ENCODE assay signal across 12 mouse cellular contexts in genomic region chr7:29294111-29294761, GRCm38 (mm10). TPM values are rescaled to one million over a fixed set of nuclear protein-coding genes. Genes with fewer than 3 reads are reported as not detected.
DNase-seq lines count a peak whose midpoint lies in the region; ATAC-seq and TF ChIP-seq lines count a peak whose summit lies in the region.
"Had no signal": no experiment of that assay in that cellular context is flagged by ENCODE, and none has a peak within 500 bp of the region (broad histone marks: within the 10 kb centered on the region; RNA-seq: fewer than 3 reads in every experiment).

No protein-coding gene starts in this region.

- H3K36me3 ChIP-seq in hindbrain, embryonic 11.5 days (ENCODE audit: control insufficient read depth, insufficient read depth, low read length) = no peaks in the 10 kb centered on the region
- H3K36me3 ChIP-seq in hindbrain, embryonic 14.5 days (replicated peaks; ENCODE audit: control insufficient read depth, insufficient read depth) = no peaks in the 10 kb centered on the region
- H3K36me3 ChIP-seq in midbrain, embryonic 13.5 days = no peaks in the 10 kb centered on the region
- H3K36me3 ChIP-seq in midbrain, embryonic 14.5 days (ENCODE audit: control insufficient read depth, insufficient read depth, low read length) = no peaks in the 10 kb centered on the region
- no peaks in the 10 kb centered on the region for H3K36me3 ChIP-seq in limb, embryonic 10.5 days
- H3K36me3 ChIP-seq: G1E had no signal

- H3K4me1 ChIP-seq in hindbrain, embryonic 11.5 days (replicated peaks; ENCODE audit: control insufficient read depth, insufficient read depth, low read length) = peaks cover 19% of the 10 kb centered on the region
- H3K4me1 ChIP-seq in hindbrain, embryonic 14.5 days (replicated peaks; ENCODE audit: control insufficient read depth, insufficient read depth, low read length) = peaks cover 11% of the 10 kb centered on the region; the same call in 1 of the 2 replicates
- peaks cover 45% of the 10 kb centered on the region for H3K4me1 ChIP-seq in midbrain, embryonic 13.5 days (replicated peaks)
- H3K4me1 ChIP-seq in midbrain, embryonic 14.5 days (ENCODE audit: control insufficient read depth, insufficient read depth, low read length) = peaks cover 7% of the 10 kb centered on the region; the same call in 1 of the 2 replicates
- no peaks in the 10 kb centered on the region for H3K4me1 ChIP-seq in cortical plate, adult 2 months (ENCODE audit: control insufficient read depth, insufficient read depth, low read length)
- peaks cover 51% of the 10 kb centered on the region for H3K4me1 ChIP-seq in limb, embryonic 10.5 days

- no peak for TF ChIP-seq CTCF in cortical plate, adult 2 months (IDR thresholded peaks at IDR 0.05; ENCODE audit: extremely low read depth, insufficient read depth, low read length)

- no peak for DNase-seq in hindbrain, embryonic 11.5 days (ENCODE audit: low spot score)
- DNase-seq in hindbrain, embryonic 14.5 days (ENCODE audit: low spot score) = no peak
- DNase-seq in midbrain, embryonic 14.5 days = no peak
- DNase-seq in limb, embryonic 10.5 days (ENCODE audit: low spot score) = no peak
- DNase-seq in urinary bladder, postnatal 10 days (ENCODE audit: low spot score) = no peak
- DNase-seq: cerebellum, adult 18-20 months; gastrocnemius, postnatal 10 days; liver; thymus, adult 2 months had no signal

- H3K27me3 ChIP-seq in hindbrain, embryonic 11.5 days (ENCODE audit: control insufficient read depth, insufficient read depth, low read length) = no peaks in the 10 kb centered on the region
- no peaks in the 10 kb centered on the region for H3K27me3 ChIP-seq in hindbrain, embryonic 14.5 days (ENCODE audit: control insufficient read depth, insufficient read depth, low read length)
- no peaks in the 10 kb centered on the region for H3K27me3 ChIP-seq in midbrain, embryonic 13.5 days
- H3K27me3 ChIP-seq in midbrain, embryonic 14.5 days (ENCODE audit: control insufficient read depth, insufficient read depth, low read length) = no peaks in the 10 kb centered on the region
- H3K27me3 ChIP-seq in limb, embryonic 10.5 days (ENCODE audit: low read depth, poor library complexity, severe bottlenecking) = peaks cover 25% of the 10 kb centered on the region

- WGBS in hindbrain, embryonic 11.5 days = 52% methylated on average over 13 of the region's 13 CpGs
- 63% methylated on average over 13 of the region's 13 CpGs for WGBS in hindbrain, embryonic 14.5 days
- WGBS in midbrain, embryonic 13.5 days = 62% methylated on average over 13 of the region's 13 CpGs
- 62% methylated on average over 13 of the region's 13 CpGs for WGBS in midbrain, embryonic 14.5 days
- WGBS in limb, embryonic 10.5 days = 68% methylated on average over 13 of the region's 13 CpGs

- H3K9ac ChIP-seq in hindbrain, embryonic 11.5 days (ENCODE audit: low read depth, low read length) = peak overlapping the region; percentile 12; the same call in 1 of the 2 replicates
- no peak overlapping the region for H3K9ac ChIP-seq in hindbrain, embryonic 14.5 days
- H3K9ac ChIP-seq in midbrain, embryonic 13.5 days (replicated peaks) = no peak overlapping the region
- H3K9ac ChIP-seq in midbrain, embryonic 14.5 days (replicated peaks; ENCODE audit: low read length) = no peak overlapping the region

- H3K4me2 ChIP-seq in hindbrain, embryonic 11.5 days (replicated peaks; ENCODE audit: low read depth, low read length) = no peak overlapping the region
- H3K4me2 ChIP-seq in hindbrain, embryonic 14.5 days (replicated peaks) = no peak overlapping the region
- H3K4me2 ChIP-seq in midbrain, embryonic 13.5 days (replicated peaks) = no peak overlapping the region
- H3K4me2 ChIP-seq in midbrain, embryonic 14.5 days (ENCODE audit: low read length) = no peak overlapping the region

- no peak for TF ChIP-seq POLR2A in cortical plate, adult 2 months (IDR thresholded peaks at IDR 0.05; ENCODE audit: extremely low read depth, insufficient read depth, low read length)

- H3K9me3 ChIP-seq in hindbrain, embryonic 11.5 days (ENCODE audit: control insufficient read depth, low read length) = no peaks in the 10 kb centered on the region
- H3K9me3 ChIP-seq in hindbrain, embryonic 14.5 days (ENCODE audit: control insufficient read depth, low read length) = no peaks in the 10 kb centered on the region
- H3K9me3 ChIP-seq in midbrain, embryonic 13.5 days = no peaks in the 10 kb centered on the region
- H3K9me3 ChIP-seq in midbrain, embryonic 14.5 days (ENCODE audit: control insufficient read depth, low read length) = no peaks in the 10 kb centered on the region
- no peaks in the 10 kb centered on the region for H3K9me3 ChIP-seq in limb, embryonic 10.5 days (replicated peaks)
- H3K9me3 ChIP-seq: G1E had no signal

- no peak overlapping the region for H3K4me3 ChIP-seq in hindbrain, embryonic 11.5 days (ENCODE audit: low read depth, low read length)
- H3K4me3 ChIP-seq in hindbrain, embryonic 14.5 days (replicated peaks; ENCODE audit: low read length) = no peak overlapping the region
- H3K4me3 ChIP-seq in midbrain, embryonic 13.5 days (replicated peaks) = no peak overlapping the region
- H3K4me3 ChIP-seq in midbrain, embryonic 14.5 days (replicated peaks; ENCODE audit: low read depth, low read length) = no peak overlapping the region
- H3K4me3 ChIP-seq in cortical plate, adult 2 months (ENCODE audit: insufficient read depth, low read length) = no peak overlapping the region
- no peak overlapping the region for H3K4me3 ChIP-seq in limb, embryonic 10.5 days

- H3K27ac ChIP-seq in hindbrain, embryonic 11.5 days (ENCODE audit: low read depth, low read length) = peak overlapping the region; percentile 85
- no peak overlapping the region for H3K27ac ChIP-seq in hindbrain, embryonic 14.5 days
- 0 out of 2 replicates have a peak overlapping the region, but pooled peaks have one; percentile 66 for H3K27ac ChIP-seq in midbrain, embryonic 13.5 days
- no peak overlapping the region for H3K27ac ChIP-seq in midbrain, embryonic 14.5 days (replicated peaks; ENCODE audit: low read depth, low read length)
- H3K27ac ChIP-seq in cortical plate, adult 2 months (ENCODE audit: insufficient read depth, low read length) = peak overlapping the region; percentile 36; the same call in 1 of the 2 replicates
- peak overlapping the region; percentile 44; the same call in 1 of the 2 replicates for H3K27ac ChIP-seq in limb, embryonic 10.5 days

- ATAC-seq in hindbrain, embryonic 11.5 days (ENCODE audit: low FRiP score) = no peak
- no peak for ATAC-seq in hindbrain, embryonic 14.5 days (ENCODE audit: low FRiP score)
- no peak for ATAC-seq in midbrain, embryonic 13.5 days
- ATAC-seq in midbrain, embryonic 14.5 days (ENCODE audit: low FRiP score, low TSS enrichment) = no peak

RNA-seq across cellular contexts. Expression of gene Ppp1r14a, which starts 5.1 kb away (rescaled TPM):
- 33.9 and 37.0 TPM in 2 replicates for polyA plus RNA-seq in hindbrain, embryonic 11.5 days (2014; fragmentation: Nextera tagmentation; extraction: Ambion mirVana)
- polyA plus RNA-seq in hindbrain, embryonic 14.5 days (2014; fragmentation: Nextera tagmentation; extraction: Ambion mirVana) = 2.2 and 3.6 TPM in 2 replicates
- polyA plus RNA-seq in midbrain, embryonic 13.5 days (2015; fragmentation: Nextera tagmentation; extraction: Ambion mirVana) = 7.9 and 8.1 TPM in 2 replicates
- polyA plus RNA-seq in midbrain, embryonic 14.5 days (2014; fragmentation: Nextera tagmentation; extraction: Ambion mirVana) = 0.94 and 3.9 TPM in 2 replicates
- 40.8 and 44.7 TPM in 2 replicates for polyA plus RNA-seq in cortical plate, adult 2 months (2012; rRNA removed)
- polyA plus RNA-seq in limb, embryonic 10.5 days (2016; fragmentation: Nextera tagmentation; extraction: Ambion mirVana) = 5.4 and 6.1 TPM in 2 replicates

RNA-seq across cellular contexts. Expression of gene Dpf1, which starts 9.5 kb away (rescaled TPM):
- polyA plus RNA-seq in hindbrain, embryonic 11.5 days (2014; fragmentation: Nextera tagmentation; extraction: Ambion mirVana) = 60.9 and 73.6 TPM in 2 replicates
- polyA plus RNA-seq in hindbrain, embryonic 14.5 days (2014; fragmentation: Nextera tagmentation; extraction: Ambion mirVana) = 160 and 161 TPM in 2 replicates
- polyA plus RNA-seq in midbrain, embryonic 13.5 days (2015; fragmentation: Nextera tagmentation; extraction: Ambion mirVana) = 201 and 213 TPM in 2 replicates
- polyA plus RNA-seq in midbrain, embryonic 14.5 days (2014; fragmentation: Nextera tagmentation; extraction: Ambion mirVana) = 203 and 214 TPM in 2 replicates
- polyA plus RNA-seq in cortical plate, adult 2 months (2012; rRNA removed) = 59.6 and 65.1 TPM in 2 replicates
- polyA plus RNA-seq in limb, embryonic 10.5 days (2016; fragmentation: Nextera tagmentation; extraction: Ambion mirVana) = 24.0 and 32.9 TPM in 2 replicates

RNA-seq across cellular contexts. Expression of gene Spint2, which starts 12.5 kb away (rescaled TPM):
- 37.5 and 43.4 TPM in 2 replicates for polyA plus RNA-seq in hindbrain, embryonic 11.5 days (2014; fragmentation: Nextera tagmentation; extraction: Ambion mirVana)
- polyA plus RNA-seq in hindbrain, embryonic 14.5 days (2014; fragmentation: Nextera tagmentation; extraction: Ambion mirVana) = 71.3 and 73.2 TPM in 2 replicates
- polyA plus RNA-seq in midbrain, embryonic 13.5 days (2015; fragmentation: Nextera tagmentation; extraction: Ambion mirVana) = 26.1 and 28.7 TPM in 2 replicates
- 52.3 and 66.3 TPM in 2 replicates for polyA plus RNA-seq in midbrain, embryonic 14.5 days (2014; fragmentation: Nextera tagmentation; extraction: Ambion mirVana)
- polyA plus RNA-seq in cortical plate, adult 2 months (2012; rRNA removed) = 25.9 and 27.4 TPM in 2 replicates
- polyA plus RNA-seq in limb, embryonic 10.5 days (2016; fragmentation: Nextera tagmentation; extraction: Ambion mirVana) = 58.8 and 71.8 TPM in 2 replicates

RNA-seq across cellular contexts. Expression of gene 2200002D01Rik, which starts 46.0 kb away (rescaled TPM):
- polyA plus RNA-seq in hindbrain, embryonic 11.5 days (2014; fragmentation: Nextera tagmentation; extraction: Ambion mirVana) = 2.5 and 2.7 TPM in 2 replicates
- 0.61 and 0.67 TPM in 2 replicates for polyA plus RNA-seq in hindbrain, embryonic 14.5 days (2014; fragmentation: Nextera tagmentation; extraction: Ambion mirVana)
- 0.92 and 2.0 TPM in 2 replicates for polyA plus RNA-seq in midbrain, embryonic 13.5 days (2015; fragmentation: Nextera tagmentation; extraction: Ambion mirVana)
- polyA plus RNA-seq in midbrain, embryonic 14.5 days (2014; fragmentation: Nextera tagmentation; extraction: Ambion mirVana) = 0.29 and 0.57 TPM in 2 replicates
- polyA plus RNA-seq in cortical plate, adult 2 months (2012; rRNA removed) = 0.10 and 0.47 TPM in 2 replicates
- 2.6 and 3.4 TPM in 2 replicates for polyA plus RNA-seq in limb, embryonic 10.5 days (2016; fragmentation: Nextera tagmentation; extraction: Ambion mirVana)
- polyA plus RNA-seq: G1E had no signal

RNA-seq across cellular contexts. Expression of gene Yif1b, which starts 56.1 kb away (rescaled TPM):
- polyA plus RNA-seq in hindbrain, embryonic 11.5 days (2014; fragmentation: Nextera tagmentation; extraction: Ambion mirVana) = 88.4 and 91.8 TPM in 2 replicates
- polyA plus RNA-seq in hindbrain, embryonic 14.5 days (2014; fragmentation: Nextera tagmentation; extraction: Ambion mirVana) = 96.6 and 101 TPM in 2 replicates
- 77.0 and 80.8 TPM in 2 replicates for polyA plus RNA-seq in midbrain, embryonic 13.5 days (2015; fragmentation: Nextera tagmentation; extraction: Ambion mirVana)
- polyA plus RNA-seq in midbrain, embryonic 14.5 days (2014; fragmentation: Nextera tagmentation; extraction: Ambion mirVana) = 86.6 and 107 TPM in 2 replicates
- 69.1 and 71.7 TPM in 2 replicates for polyA plus RNA-seq in cortical plate, adult 2 months (2012; rRNA removed)
- 99.8 and 103 TPM in 2 replicates for polyA plus RNA-seq in limb, embryonic 10.5 days (2016; fragmentation: Nextera tagmentation; extraction: Ambion mirVana)

Comparison
In these comparisons a context has a peak if more than half of its experiments do, and no peak if none do; other contexts are left out.
1. H3K27ac ChIP-seq: peak in hindbrain, embryonic 11.5 days (single experiment), midbrain, embryonic 13.5 days (single experiment), cortical plate, adult 2 months (single experiment) and limb, embryonic 10.5 days (single experiment); none in hindbrain, embryonic 14.5 days (single experiment) and midbrain, embryonic 14.5 days (single experiment).